Mouse (Mus musculus) left cerebral cortex, adult 9 months (tissue): ENCODE results near the gene Lrfn4.

ENCODE experiments used
- DNase-seq, 2 experiments: peaks; one replicate each; pipeline ENCODE4 v3.0.0; 2022; ENCODE audit warnings: low spot score in 2 of 2

Gene Lrfn4

DNA sequence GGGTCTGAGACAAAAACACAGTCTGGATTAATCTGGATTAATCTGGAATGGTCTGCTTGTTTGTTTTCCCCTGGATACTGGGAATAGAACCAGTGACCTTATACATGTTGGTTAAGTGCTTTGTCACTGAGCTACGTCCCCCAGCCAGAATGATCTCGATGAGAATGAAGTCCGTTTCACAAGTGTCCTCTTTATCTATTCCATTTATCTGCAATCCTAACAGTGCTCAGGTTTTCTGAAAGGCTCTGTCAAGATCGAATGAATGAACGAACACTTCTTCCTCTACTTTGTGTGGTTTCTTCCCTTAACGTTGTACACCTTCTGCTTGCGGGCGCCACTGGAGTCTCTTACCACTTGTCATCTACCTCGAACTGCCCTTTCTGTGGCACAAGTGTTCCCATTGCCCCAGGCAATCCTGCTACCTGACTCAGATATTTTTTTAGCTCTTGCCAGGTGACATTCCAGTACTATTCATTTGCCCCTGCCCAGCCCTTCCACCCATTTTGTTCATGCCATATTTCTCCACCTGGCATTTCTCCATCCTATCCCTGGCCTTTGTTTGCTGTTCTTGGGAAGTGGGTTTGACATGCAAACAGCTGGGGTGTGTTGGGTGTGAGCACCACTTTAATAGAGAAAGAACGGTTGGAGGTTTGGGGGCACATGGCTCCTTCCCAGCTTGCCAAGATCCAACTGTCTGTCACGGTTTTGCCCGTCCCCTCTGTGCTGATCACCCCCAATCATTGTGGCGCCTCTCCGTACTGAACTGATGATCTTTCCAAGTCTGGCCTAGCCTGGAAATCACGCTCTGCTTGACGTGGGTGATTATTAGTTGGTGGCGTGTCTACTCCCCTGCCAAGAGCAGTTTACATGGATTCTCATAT is 45.9 kb downstream of the Lrfn4 start:
- DNase-seq = no peak

- DNase-seq = no peak
Observed at GRCm38 (mm10) chr19:4568832-4569231, 46.6 kb downstream of the Lrfn4 start.

DNA sequence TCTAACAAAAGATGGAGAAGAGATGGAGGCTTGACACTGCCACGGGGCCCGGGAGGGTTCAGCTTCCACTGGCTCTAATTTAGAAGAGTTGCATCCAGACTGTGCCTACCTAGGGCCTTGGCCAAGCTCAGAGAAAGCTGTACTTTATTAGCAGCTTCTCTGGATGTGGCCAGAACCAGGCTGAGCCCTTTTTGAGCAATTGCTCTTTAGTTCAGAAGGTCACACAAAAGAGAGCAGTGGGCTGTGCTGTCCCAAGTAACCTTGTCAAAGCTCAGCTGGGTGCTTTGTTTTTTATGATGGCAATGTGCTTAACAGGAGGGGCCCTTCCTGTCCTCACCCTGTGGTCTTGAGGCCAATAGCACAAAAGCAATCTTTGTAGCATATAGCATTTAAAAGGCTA is 47.8 kb downstream of the Lrfn4 start:
- no peak for DNase-seq

- DNase-seq = no peak
Observed at GRCm38 (mm10) chr19:4566880-4567279, 48.6 kb downstream of the Lrfn4 start.

GRCm38 (mm10) chr19:4565678-4566077 is 49.8 kb downstream of the Lrfn4 start:
- DNase-seq = no peak
